Mouse (Mus musculus): ENCODE data around the gene Gm49352.
"Not testable (repeated sequence)": the region's sequence is repeated elsewhere in the genome, so short reads cannot be mapped to it uniquely, and the experiment has no call there.

Gene Gm49352

GRCm38 (mm10) chr13:61568074-61568473, at the start of gene Gm49352:
TSS of gene Gm49352 (minus strand) at chr13:61568174.
- not testable (repeated sequence) for DNase-seq (ENCODE audit: low spot score)

- DNase-seq (ENCODE audit: low spot score), result no peak
Observed at GRCm38 (mm10) chr13:61570027-61570426, 2.1 kb upstream of the Gm49352 start, which contains the start of gene Cts3. TSS of gene Cts3 (minus strand) at chr13:61570127.

GRCm38 (mm10) chr13:61541631-61542030, 26.3 kb downstream of the Gm49352 start, which contains the start of gene Ctsm:
TSS of gene Ctsm (minus strand) at chr13:61541839.
- DNase-seq (ENCODE audit: low spot score), result no peak
